Mouse (Mus musculus) E14TG2a.4 (cell line): ENCODE measurements around the gene Lrguk.

Experiments used
- CTCF ChIP-seq: conservative IDR thresholded peaks from 2 replicates; pipeline ENCODE4 v1.5.1; 2014; ENCODE audit warnings: low read length
- NANOG ChIP-seq: IDR thresholded peaks from 2 replicates; pipeline ENCODE4 v1.6.1; 2014; ENCODE audit warnings: borderline replicate concordance, low read length, mixed read lengths

DNA sequence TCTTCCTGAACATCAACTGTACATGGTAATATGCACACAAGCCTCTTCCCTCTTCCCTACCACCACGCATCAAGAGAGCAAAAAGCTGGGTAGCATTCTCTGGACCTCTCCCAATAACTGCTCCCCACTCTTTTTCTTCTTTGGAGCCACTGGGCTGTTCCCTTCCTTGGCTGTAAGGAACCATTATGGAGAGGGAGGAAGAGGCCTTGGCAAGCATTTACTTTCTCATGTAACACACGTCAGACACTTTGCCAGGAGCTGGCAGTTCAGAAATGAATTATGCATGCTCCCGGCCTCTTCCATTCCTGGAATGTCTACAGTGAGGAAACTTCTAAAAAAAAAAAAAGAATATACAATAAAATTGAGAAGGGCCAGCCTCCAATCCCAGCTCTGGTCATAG is 125.0 kb downstream of the Lrguk start:
- TF ChIP-seq CTCF = no peak
- TF ChIP-seq NANOG = no peak
